Mouse (Mus musculus) ES-Bruce4 (cell line): ENCODE data around the gene Natd1. TPM values are rescaled to one million over a fixed set of nuclear protein-coding genes. Genes with fewer than 3 reads are reported as not detected.

Source experiments
- H3K27ac ChIP-seq: 2 replicates; pipeline ENCODE4 v1.5.1; 2012; ENCODE audit warnings: low read length, inconsistent platforms; ENCODE audit not compliant: insufficient read depth
- H3K27me3 ChIP-seq: 2 replicates; pipeline ENCODE4 v1.6.1; 2012; ENCODE audit warnings: mild to moderate bottlenecking, low read length, inconsistent platforms; ENCODE audit not compliant: control insufficient read depth, poor library complexity, insufficient read depth, severe bottlenecking
- H3K36me3 ChIP-seq: 2 replicates; pipeline ENCODE4 v1.6.1; 2012; ENCODE audit warnings: inconsistent platforms, mild to moderate bottlenecking, low read length, moderate library complexity; ENCODE audit not compliant: control insufficient read depth, poor library complexity, insufficient read depth, severe bottlenecking
- H3K4me1 ChIP-seq: one replicate; pipeline ENCODE4 v1.8.1; 2011; ENCODE audit warnings: low read length; ENCODE audit not compliant: control insufficient read depth, insufficient read depth
- H3K4me3 ChIP-seq: 2 replicates; pipeline ENCODE4 v1.5.1; 2011; ENCODE audit warnings: low read depth, mild to moderate bottlenecking, low read length
- H3K9ac ChIP-seq: 2 replicates; pipeline ENCODE4 v1.6.1; 2012; ENCODE audit warnings: low read depth, mild to moderate bottlenecking, inconsistent platforms; ENCODE audit not compliant: poor library complexity, severe bottlenecking
- H3K9me3 ChIP-seq: replicated peaks from 2 replicates; pipeline ENCODE4 v1.6.1; 2012; ENCODE audit warnings: mild to moderate bottlenecking, low read length, inconsistent platforms; ENCODE audit not compliant: control insufficient read depth, poor library complexity, insufficient read depth, severe bottlenecking
- CTCF ChIP-seq: IDR thresholded peaks from one replicate; pipeline ENCODE4 v1.8.1; 2011; ENCODE audit warnings: low read depth, low read length
- EP300 ChIP-seq: IDR thresholded peaks from 2 replicates; pipeline ENCODE4 v1.6.1; 2011; ENCODE audit warnings: low read depth, low read length; ENCODE audit not compliant: insufficient read depth
- POLR2A ChIP-seq: IDR thresholded peaks from one replicate; pipeline ENCODE4 v1.8.1; 2011; ENCODE audit warnings: low read length; ENCODE audit not compliant: insufficient read depth
- polyA plus RNA-seq: library from polyadenylated mRNA; stranded (reverse); fragments of >200 nt; gene quantifications from 2 replicates; pipeline ENCODE4 v1.2.4, GENCODE M21; 2011; ENCODE audit warnings: low read depth; ENCODE audit not compliant: missing spikeins, insufficient read depth, insufficient read length

Natd1 gene
- polyA plus RNA-seq, 1 experiment: 20.5 TPM

- H3K9me3 ChIP-seq: no peaks in the 10 kb centered on the region
- no peak overlapping the region for H3K9ac ChIP-seq
- no peak overlapping the region for H3K27ac ChIP-seq
- TF ChIP-seq POLR2A: no peak
- TF ChIP-seq CTCF: no peak
- TF ChIP-seq EP300: no peak
- H3K36me3 ChIP-seq: peaks cover 7% of the 10 kb centered on the region
- H3K4me3 ChIP-seq: no peak overlapping the region
- peaks cover 8% of the 10 kb centered on the region for H3K4me1 ChIP-seq
- no peaks in the 10 kb centered on the region for H3K27me3 ChIP-seq
Observed at GRCm38 (mm10) chr11:60941370-60941769, 26.8 kb upstream of the Natd1 start.

GRCm38 (mm10) chr11:60940501-60940900, 26.0 kb upstream of the Natd1 start:
- Histone ChIP-seq H3K4me3 (no peak overlapping the region), H3K9ac (no peak overlapping the region), H3K4me1 (peaks cover 5% of the 10 kb centered on the region), H3K27me3 (no peaks in the 10 kb centered on the region), H3K9me3 (no peaks in the 10 kb centered on the region), H3K27ac (no peak overlapping the region), H3K36me3 (peaks cover 7% of the 10 kb centered on the region)
- TF ChIP-seq EP300 (no peak), POLR2A (no peak), CTCF (no peak)

DNA sequence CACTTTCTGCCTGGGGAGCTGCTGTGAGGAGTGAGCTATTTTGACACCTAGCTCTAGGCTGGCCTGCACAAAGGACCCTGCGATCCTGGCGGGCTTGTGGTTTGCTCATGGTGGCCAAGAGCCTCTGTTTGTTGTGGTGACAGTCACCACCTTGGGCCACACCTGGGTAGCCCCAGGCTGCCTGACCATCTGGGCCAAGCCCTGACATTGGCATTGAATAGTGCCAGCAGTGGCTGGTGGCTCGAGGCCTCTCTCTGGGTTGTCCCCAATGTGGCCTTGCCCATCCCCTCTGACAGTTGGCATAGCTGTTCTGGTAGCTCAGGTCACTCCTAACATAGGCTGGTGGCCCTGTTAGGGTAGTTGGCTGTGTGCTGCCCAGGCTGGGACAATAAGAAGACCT, 24.9 kb upstream of the Natd1 start:
- no peak overlapping the region for H3K4me3 ChIP-seq
- H3K27ac ChIP-seq: no peak overlapping the region
- TF ChIP-seq CTCF (no peak), EP300 (no peak), POLR2A (no peak)
- H3K27me3 ChIP-seq: no peaks in the 10 kb centered on the region
- peaks cover 9% of the 10 kb centered on the region for H3K36me3 ChIP-seq
- no peaks in the 10 kb centered on the region for H3K9me3 ChIP-seq
- peaks cover 3% of the 10 kb centered on the region for H3K4me1 ChIP-seq
- no peak overlapping the region for H3K9ac ChIP-seq

DNA sequence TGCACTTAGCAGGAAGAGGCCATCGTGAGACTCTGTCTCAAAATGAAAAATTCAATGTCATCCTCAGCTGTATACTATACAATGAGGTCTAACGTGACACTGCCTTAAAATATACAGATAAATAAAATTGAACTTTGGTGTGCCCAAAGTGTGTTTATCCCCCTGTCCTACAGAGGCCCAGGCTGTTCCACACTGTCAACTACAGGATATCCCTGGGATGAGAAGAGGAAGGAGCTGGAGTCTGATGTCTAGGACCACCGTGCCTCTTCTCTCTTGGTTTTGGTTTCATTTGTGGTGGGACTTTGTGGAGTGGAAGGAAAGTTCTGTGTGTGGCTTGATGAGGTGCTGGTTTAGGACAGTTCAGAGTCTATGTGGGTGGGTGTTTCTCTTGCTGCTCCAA, 23.1 kb upstream of the Natd1 start:
- H3K27ac ChIP-seq: no peak overlapping the region
- H3K4me1 ChIP-seq: peaks cover 2% of the 10 kb centered on the region
- H3K9ac ChIP-seq: no peak overlapping the region
- no peaks in the 10 kb centered on the region for H3K9me3 ChIP-seq
- no peaks in the 10 kb centered on the region for H3K27me3 ChIP-seq
- H3K36me3 ChIP-seq: peaks cover 7% of the 10 kb centered on the region; the same call in 1 of the 2 replicates
- H3K4me3 ChIP-seq: no peak overlapping the region
- TF ChIP-seq EP300 (no peak), CTCF (no peak), POLR2A (no peak)

DNA sequence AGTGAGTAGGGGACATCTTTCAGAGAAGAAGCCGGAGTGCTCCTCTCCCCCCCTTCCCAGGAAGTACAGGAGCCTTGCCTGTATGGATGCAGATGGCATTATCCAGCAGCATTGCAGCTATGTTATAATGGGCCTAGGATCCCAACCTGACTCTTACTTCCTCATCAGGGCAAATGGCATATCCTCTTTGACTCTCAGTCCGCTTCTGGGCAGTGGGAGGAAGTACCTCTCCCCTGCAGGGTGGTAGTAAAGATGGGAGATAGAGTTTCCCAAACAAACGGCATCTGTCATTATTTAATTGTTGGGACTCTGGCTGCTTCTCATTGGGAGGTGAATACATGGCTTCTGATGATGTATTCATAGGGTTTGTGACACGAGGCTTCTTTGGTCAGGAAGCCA, 21.4 kb upstream of the Natd1 start:
- H3K27me3 ChIP-seq: no peaks in the 10 kb centered on the region
- H3K9ac ChIP-seq: no peak overlapping the region
- H3K36me3 ChIP-seq: 0 out of 2 replicates have a peak, but pooled peaks cover 3% of the 10 kb centered on the region
- peaks cover 2% of the 10 kb centered on the region for H3K4me1 ChIP-seq
- H3K27ac ChIP-seq: no peak overlapping the region
- no peaks in the 10 kb centered on the region for H3K9me3 ChIP-seq
- TF ChIP-seq POLR2A: no peak
- TF ChIP-seq EP300: no peak
- TF ChIP-seq CTCF: no peak
- H3K4me3 ChIP-seq: no peak overlapping the region

DNA sequence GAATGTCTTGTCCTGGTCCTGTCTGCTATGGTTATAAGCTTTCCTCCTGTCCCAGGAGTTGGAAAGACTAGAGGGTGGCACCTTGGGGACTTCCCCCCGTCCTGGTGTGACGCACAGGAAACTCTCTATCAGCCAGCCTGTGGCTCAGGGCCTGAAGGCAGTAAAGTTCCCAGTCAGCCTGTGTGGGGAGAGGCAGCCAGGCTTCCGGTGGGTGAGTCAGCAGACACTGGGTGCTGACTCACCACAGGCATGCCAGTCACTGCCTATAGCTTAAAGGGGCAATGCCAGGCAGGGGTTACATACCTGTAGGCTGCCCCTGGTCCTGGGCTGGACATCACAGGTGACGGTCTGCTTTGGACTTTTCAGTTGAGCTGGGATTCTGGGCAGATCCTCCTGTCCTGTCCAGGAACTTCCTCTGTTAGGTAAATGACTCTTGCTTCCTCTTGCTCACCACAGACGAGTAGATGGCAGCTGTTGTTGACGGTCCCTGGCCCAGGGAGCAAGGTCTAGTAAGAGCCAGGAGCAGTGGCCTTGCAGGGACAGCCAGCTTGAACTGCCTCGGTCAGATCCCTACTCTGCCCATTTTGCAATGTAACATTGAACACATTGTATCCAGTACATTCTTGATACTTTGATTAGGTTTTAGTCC, 20.9 kb upstream of the Natd1 start:
- H3K36me3 ChIP-seq: 0 out of 2 replicates have a peak, but pooled peaks cover 3% of the 10 kb centered on the region
- TF ChIP-seq CTCF: no peak
- TF ChIP-seq EP300: no peak
- no peak for TF ChIP-seq POLR2A
- H3K4me1 ChIP-seq: peaks cover 2% of the 10 kb centered on the region
- H3K9ac ChIP-seq: no peak overlapping the region
- H3K27me3 ChIP-seq: no peaks in the 10 kb centered on the region
- no peaks in the 10 kb centered on the region for H3K9me3 ChIP-seq
- H3K4me3 ChIP-seq: no peak overlapping the region
- no peak overlapping the region for H3K27ac ChIP-seq
